Mouse (Mus musculus) hindbrain, embryonic 11.5 days (tissue): ENCODE data around the gene Mrpl58. TPM values are rescaled to one million over a fixed set of nuclear protein-coding genes. Genes with fewer than 3 reads are reported as not detected.

Experiments
- ATAC-seq: fragments of 200-750 bp; cut with Nextera tagmentation; 2 replicates; pipeline ENCODE4 v1.8.0; 2017; ENCODE audit warnings: mild to moderate bottlenecking, moderate TSS enrichment, moderate library complexity; ENCODE audit not compliant: low FRiP score
- DNase-seq: peaks from one replicate; pipeline ENCODE4 v3.0.0-alpha.2; 2015; ENCODE audit warnings: low spot score
- H3K27ac ChIP-seq: fragments of 300-500 bp; sonication (generic); 2 replicates; pipeline ENCODE4 v1.5.1; 2014; ENCODE audit warnings: mild to moderate bottlenecking, low read depth, low read length
- H3K27me3 ChIP-seq: fragments of 300-500 bp; sonication (generic); 2 replicates; pipeline ENCODE4 v1.6.1; 2014; ENCODE audit warnings: mild to moderate bottlenecking, low read length, moderate library complexity, mixed read lengths; ENCODE audit not compliant: control insufficient read depth, insufficient read depth
- H3K36me3 ChIP-seq: fragments of 300-500 bp; sonication (generic); 2 replicates; pipeline ENCODE4 v1.6.1; 2014; ENCODE audit warnings: mild to moderate bottlenecking, low read length, moderate library complexity, mixed read lengths; ENCODE audit not compliant: control insufficient read depth, insufficient read depth
- H3K4me1 ChIP-seq: fragments of 300-500 bp; sonication (generic); replicated peaks from 2 replicates; pipeline ENCODE4 v1.6.1; 2014; ENCODE audit warnings: low read length, mixed read lengths; ENCODE audit not compliant: control insufficient read depth, insufficient read depth
- H3K4me2 ChIP-seq: fragments of 300-500 bp; sonication (generic); replicated peaks from 2 replicates; pipeline ENCODE4 v1.6.1; 2014; ENCODE audit warnings: mild to moderate bottlenecking, low read depth, low read length
- H3K4me3 ChIP-seq: fragments of 300-500 bp; sonication (generic); 2 replicates; pipeline ENCODE4 v1.5.1; 2014; ENCODE audit warnings: low read depth, low read length
- H3K9ac ChIP-seq: fragments of 300-500 bp; sonication (generic); 2 replicates; pipeline ENCODE4 v1.6.1; 2014; ENCODE audit warnings: low read depth, low read length
- H3K9me3 ChIP-seq: fragments of 300-500 bp; sonication (generic); 2 replicates; pipeline ENCODE4 v1.6.1; 2016; ENCODE audit warnings: low read length; ENCODE audit not compliant: control insufficient read depth
- WGBS: fragments of 180-500 bp; shearing (Covaris S2); extraction: QIAGEN DNeasy Blood & Tissue Kit; methylation state at CpG from one replicate; pipeline ENCODE4 v1.1.7; 2014; 5-methylcytosine and 5-hydroxymethylcytosine counted together
- polyA plus RNA-seq: library from polyadenylated mRNA; unstranded; fragments of >200 nt; fragmentation: Nextera tagmentation; extraction: Ambion mirVana; gene quantifications from 2 replicates; pipeline ENCODE4 v1.2.1, GENCODE M21; 2014

Mrpl58 gene
- polyA plus RNA-seq, 1 experiment from 2014 or later: 226 TPM

DNA sequence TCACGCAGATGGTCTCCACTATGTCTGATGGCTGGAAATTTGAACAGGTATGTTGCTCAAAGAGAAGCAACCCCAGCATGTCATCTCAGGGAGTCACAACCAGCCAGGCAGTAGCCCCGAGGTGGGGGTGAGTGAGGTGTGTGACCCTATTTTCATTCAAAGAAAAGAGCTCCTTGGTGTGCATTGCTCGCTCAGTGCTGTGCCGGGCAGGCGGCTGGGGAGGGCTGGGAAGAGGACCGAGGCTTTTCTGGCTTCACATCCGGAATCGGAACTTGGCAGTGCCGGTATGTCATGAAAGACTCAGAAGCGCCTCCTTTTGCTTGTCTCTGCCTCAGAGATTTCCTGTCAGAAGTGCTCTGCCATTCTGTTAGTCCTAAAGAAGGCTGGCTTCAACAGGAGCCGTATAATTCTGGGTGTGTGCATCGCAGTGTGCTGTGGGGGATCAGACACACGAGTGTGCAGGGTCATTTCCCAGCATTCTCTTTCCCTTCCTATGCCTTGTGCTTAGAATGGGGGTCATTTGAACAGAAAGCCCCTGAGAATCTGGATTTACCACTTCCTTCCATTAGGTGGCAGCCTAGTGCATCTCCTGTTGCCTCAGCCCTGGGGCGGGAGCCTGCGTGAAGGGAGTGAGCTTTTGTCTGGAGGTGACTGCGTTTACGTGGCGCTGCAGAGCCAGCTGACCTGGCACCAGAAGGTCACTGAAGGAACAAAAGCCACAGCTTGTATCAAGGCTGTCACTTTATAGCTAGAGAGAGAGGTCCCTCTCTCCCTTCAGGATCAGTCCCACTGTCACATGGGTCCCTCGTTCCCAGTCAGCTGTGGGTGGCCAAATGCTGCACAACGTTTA lies 24.2 kb downstream of the Mrpl58 start:
- no peaks in the 10 kb centered on the region for H3K9me3 ChIP-seq
- no peak overlapping the region for H3K9ac ChIP-seq
- H3K4me3 ChIP-seq: no peak overlapping the region
- 34% methylated on average over 20 of the region's 20 CpGs for WGBS
- peaks cover 12% of the 10 kb centered on the region; the same call in 1 of the 2 replicates for H3K36me3 ChIP-seq
- DNase-seq (peak; percentile 90), ATAC-seq (peak; percentile 65; the same call in 1 of the 2 replicates)
- peaks cover 5% of the 10 kb centered on the region; the same call in 1 of the 2 replicates for H3K4me1 ChIP-seq
- H3K4me2 ChIP-seq: 0 out of 2 replicates have a peak overlapping the region, but pooled peaks have one; percentile 4
- no peaks in the 10 kb centered on the region for H3K27me3 ChIP-seq
- H3K27ac ChIP-seq: peak overlapping the region; percentile 40; the same call in 1 of the 2 replicates

DNA sequence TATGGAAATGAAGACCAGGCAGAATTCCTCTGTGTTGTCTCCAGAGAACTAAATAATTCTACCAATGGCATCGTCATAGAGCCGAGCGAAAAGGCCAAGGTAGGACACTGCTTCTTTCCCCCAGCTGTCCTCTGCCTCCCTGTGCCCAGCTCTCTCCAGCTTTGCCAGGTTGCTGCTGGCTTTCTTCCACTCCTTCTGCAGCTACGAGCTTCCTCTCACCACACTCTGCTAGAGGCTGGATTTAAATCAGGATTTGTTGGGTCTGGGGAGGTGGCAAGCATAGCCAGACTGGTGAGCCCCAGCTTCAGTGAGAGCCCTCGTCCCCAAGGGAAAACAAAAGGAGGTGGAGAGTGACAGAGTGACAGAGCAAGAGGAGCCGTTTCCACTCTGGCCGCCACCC lies 25.8 kb downstream of the Mrpl58 start:
- Histone ChIP-seq H3K4me2 (no peak overlapping the region), H3K36me3 (peaks cover 12% of the 10 kb centered on the region; the same call in 1 of the 2 replicates), H3K4me3 (no peak overlapping the region), H3K27ac (no peak overlapping the region), H3K9ac (no peak overlapping the region), H3K4me1 (peaks cover 5% of the 10 kb centered on the region; the same call in 1 of the 2 replicates), H3K9me3 (no peaks in the 10 kb centered on the region), H3K27me3 (no peaks in the 10 kb centered on the region)
- DNase-seq (no peak), ATAC-seq (no peak)
- 86% methylated on average over 7 of the region's 7 CpGs for WGBS

DNA sequence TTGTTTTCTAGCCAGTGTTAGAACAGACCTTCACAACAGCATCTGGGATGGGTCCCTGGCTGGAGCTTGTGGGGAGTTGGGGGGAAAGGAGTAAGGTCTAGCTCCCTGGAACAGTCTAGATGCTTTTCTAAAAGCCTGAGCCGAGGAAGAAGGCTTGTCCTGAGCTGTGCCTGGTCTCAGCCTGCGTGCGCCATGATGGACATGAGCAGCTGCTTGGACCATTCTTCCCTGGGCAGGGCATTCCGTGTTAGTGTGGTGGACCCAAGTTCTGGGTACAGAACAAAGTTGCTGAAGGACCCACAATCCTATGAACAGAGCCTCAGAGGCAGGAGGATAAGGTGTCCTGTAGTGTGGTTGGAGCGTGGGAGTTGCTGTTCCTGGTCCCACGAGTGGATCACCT lies 27.0 kb downstream of the Mrpl58 start:
- H3K36me3 ChIP-seq: peaks cover 12% of the 10 kb centered on the region; the same call in 1 of the 2 replicates

DNA sequence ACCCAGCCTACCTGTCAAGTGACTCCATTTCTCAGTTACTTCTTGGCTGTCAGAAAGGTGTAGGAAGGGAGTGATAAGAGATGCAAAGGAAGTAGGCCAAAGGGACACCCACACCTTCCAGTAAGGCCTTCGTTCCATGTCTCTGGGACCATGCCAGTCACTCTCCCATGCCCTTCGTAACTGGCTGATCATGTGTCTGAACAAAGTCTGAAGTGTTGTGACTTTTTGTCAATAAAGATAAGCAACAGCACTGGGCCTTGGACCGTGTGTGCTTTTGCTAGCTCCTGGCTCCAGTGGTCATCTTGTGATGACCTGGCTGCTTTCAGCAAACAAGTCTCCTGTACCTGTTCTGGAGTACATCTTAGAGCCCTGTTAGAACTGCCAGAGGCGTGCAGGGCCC lies 29.3 kb downstream of the Mrpl58 start:
- Histone ChIP-seq H3K27ac (no peak overlapping the region), H3K9ac (no peak overlapping the region), H3K27me3 (no peaks in the 10 kb centered on the region), H3K36me3 (peaks cover 9% of the 10 kb centered on the region; the same call in 1 of the 2 replicates), H3K4me2 (no peak overlapping the region), H3K4me3 (no peak overlapping the region), H3K4me1 (peaks cover 11% of the 10 kb centered on the region), H3K9me3 (no peaks in the 10 kb centered on the region)
- 77% methylated on average over 4 of the region's 4 CpGs for WGBS
- no peak for ATAC-seq
- no peak for DNase-seq

More for the DNA sequence above, 27.0 kb downstream of the Mrpl58 start:
- no peak overlapping the region for H3K27ac ChIP-seq
- WGBS: 87% methylated on average over 6 of the region's 6 CpGs
- DNase-seq (no peak), ATAC-seq (no peak)
- H3K27me3 ChIP-seq: no peaks in the 10 kb centered on the region
- no peak overlapping the region for H3K9ac ChIP-seq
- H3K4me1 ChIP-seq: peaks cover 7% of the 10 kb centered on the region; the same call in 1 of the 2 replicates
- H3K4me3 ChIP-seq: no peak overlapping the region
- no peaks in the 10 kb centered on the region for H3K9me3 ChIP-seq
- no peak overlapping the region for H3K4me2 ChIP-seq

DNA sequence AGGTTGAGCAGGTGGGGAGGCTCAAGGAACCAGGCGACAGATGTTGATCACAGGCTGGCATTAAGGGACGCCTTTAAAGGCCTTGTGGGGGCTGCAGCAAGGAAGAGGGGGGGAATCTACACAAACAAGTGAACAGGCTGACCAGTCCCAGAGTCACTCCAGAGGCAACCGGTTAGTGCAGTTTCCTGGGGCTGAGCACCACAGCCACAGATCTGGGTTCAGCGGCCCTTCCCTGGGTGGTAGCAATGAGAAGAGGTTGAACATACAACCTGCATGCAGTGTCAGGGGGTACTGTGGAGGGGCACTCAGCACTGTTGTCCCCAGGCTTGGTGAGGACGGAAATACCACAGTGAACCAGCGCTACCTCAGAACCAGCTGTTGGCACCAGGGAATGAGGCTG lies 29.8 kb downstream of the Mrpl58 start:
- Histone ChIP-seq H3K4me2 (no peak overlapping the region), H3K36me3 (peaks cover 9% of the 10 kb centered on the region; the same call in 1 of the 2 replicates), H3K4me3 (no peak overlapping the region), H3K27me3 (no peaks in the 10 kb centered on the region), H3K9me3 (no peaks in the 10 kb centered on the region), H3K9ac (no peak overlapping the region), H3K27ac (no peak overlapping the region), H3K4me1 (peaks cover 8% of the 10 kb centered on the region; the same call in 1 of the 2 replicates)
- WGBS: 87% methylated on average over 6 of the region's 6 CpGs
- ATAC-seq (no peak), DNase-seq (no peak)

DNA sequence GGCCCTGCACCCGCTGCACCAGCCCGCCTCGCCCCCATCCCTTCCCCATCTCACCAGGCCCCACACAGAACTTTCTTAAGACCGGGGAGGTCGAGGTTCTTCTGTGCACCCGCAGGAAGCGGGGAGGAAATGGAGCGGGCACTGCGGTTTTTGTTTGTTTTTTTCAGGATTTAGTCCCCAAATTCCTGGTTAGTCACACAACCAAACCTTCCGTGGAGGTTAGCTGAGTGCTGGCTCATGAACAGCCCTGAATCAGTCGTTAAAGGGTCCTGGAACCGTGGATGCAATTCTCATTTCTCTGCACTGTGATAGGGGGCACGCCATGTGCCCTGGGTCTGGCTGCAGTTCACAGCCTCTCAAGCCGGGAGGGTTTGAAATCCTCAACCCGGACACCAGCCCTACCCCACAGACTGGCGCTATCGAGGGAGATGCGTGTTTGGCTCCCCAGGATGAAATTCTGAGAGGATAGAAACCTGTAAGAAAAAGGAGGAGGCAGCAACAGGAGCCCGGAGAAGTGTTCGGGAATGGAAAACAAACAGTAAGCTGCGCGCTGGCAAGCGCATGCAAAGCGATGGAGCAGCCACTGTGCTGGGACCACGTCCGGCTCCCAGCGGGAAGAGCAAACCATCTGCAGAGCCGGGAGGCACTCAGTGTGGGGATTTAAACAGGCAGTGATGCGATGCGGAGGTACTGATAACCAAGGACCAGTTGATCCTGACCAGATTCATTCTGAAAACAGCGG lies 32.2 kb downstream of the Mrpl58 start:
- peak overlapping the region; percentile 52 for H3K9ac ChIP-seq
- H3K27ac ChIP-seq: no peak overlapping the region
- 3% methylated on average over 31 of the region's 31 CpGs for WGBS
- peak; percentile 66 for DNase-seq
- ATAC-seq: no peak
- peak overlapping the region; percentile 58 for H3K4me2 ChIP-seq
- H3K4me3 ChIP-seq: peak overlapping the region; percentile 23
- H3K36me3 ChIP-seq: no peaks in the 10 kb centered on the region
- no peaks in the 10 kb centered on the region for H3K9me3 ChIP-seq
- H3K27me3 ChIP-seq: no peaks in the 10 kb centered on the region
- peaks cover 8% of the 10 kb centered on the region; the same call in 1 of the 2 replicates for H3K4me1 ChIP-seq

DNA sequence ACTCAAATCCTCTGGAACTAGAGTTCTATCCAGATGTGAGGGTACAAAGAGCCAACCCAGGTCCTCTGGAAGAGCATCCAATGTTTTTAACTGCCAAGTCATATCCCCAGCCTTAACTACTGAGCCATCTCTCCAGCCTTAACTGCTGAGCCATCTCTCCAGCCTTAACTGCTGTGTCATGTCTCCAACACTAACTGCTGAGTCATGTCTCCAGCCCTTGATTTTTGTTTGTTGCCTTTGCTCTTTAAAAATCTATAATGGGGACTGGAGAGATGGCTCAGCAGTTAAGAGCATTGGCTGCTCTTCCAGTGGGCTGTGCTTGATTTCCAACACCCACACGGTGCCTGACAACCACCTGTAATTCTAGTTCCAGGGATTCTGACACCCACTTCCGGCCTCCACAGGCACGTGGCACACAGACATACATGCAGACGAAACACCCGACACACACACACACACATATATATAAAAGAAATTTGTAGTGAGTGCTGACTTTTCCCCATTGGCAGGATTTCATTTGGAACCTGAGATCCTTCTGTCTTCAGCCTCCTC lies 34.1 kb downstream of the Mrpl58 start:
- H3K9me3 ChIP-seq: no peaks in the 10 kb centered on the region
- no peak overlapping the region for H3K9ac ChIP-seq
- H3K27me3 ChIP-seq: no peaks in the 10 kb centered on the region
- no peak overlapping the region for H3K27ac ChIP-seq
- no peak overlapping the region for H3K4me3 ChIP-seq
- no peak overlapping the region for H3K4me2 ChIP-seq
- 86% methylated on average over 5 of the region's 5 CpGs for WGBS
- DNase-seq (no peak), ATAC-seq (no peak)
- H3K4me1 ChIP-seq: peaks cover 8% of the 10 kb centered on the region; the same call in 1 of the 2 replicates
- no peaks in the 10 kb centered on the region for H3K36me3 ChIP-seq

DNA sequence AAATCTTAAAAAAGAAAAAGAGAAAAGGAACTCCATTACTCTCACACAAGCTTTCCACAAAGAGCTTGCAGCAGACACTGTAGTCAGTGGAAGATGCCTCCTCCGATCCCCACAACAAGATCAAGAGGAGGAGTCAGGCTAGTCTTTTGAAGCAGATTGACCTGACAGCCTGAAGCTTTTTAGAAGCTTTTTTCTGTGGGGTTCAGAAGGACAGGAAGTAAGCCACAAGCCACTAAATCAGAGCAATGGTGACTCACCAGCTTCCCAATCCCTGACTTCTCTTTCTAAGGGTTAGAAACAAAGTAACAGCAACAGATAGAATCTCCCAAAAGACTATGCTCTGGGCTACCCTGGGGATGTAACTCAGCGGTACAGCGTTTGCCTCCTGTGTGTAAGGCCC lies 35.8 kb downstream of the Mrpl58 start:
- Histone ChIP-seq H3K27me3 (no peaks in the 10 kb centered on the region), H3K4me3 (no peak overlapping the region), H3K9ac (no peak overlapping the region), H3K4me2 (no peak overlapping the region), H3K4me1 (peaks cover 8% of the 10 kb centered on the region; the same call in 1 of the 2 replicates), H3K9me3 (no peaks in the 10 kb centered on the region), H3K27ac (no peak overlapping the region), H3K36me3 (no peaks in the 10 kb centered on the region)
- 90% methylated on average over 3 of the region's 3 CpGs for WGBS
- ATAC-seq (no peak), DNase-seq (no peak)
